Mouse (Mus musculus) neural tube, embryonic 11.5 days (tissue): Measurements from ENCODE around the gene Vmn1r159. TPM values are rescaled to one million over a fixed set of nuclear protein-coding genes. Genes with fewer than 3 reads are reported as not detected.
"Not testable (repeated sequence)": the region's sequence is repeated elsewhere in the genome, so short reads cannot be mapped to it uniquely, and the experiment has no call there.

ENCODE experiments used
- ATAC-seq: fragments of 200-750 bp; cut with Nextera tagmentation; 2 replicates; pipeline ENCODE4 v1.8.0; 2017; ENCODE audit warnings: moderate number of reproducible peaks, mild to moderate bottlenecking, moderate TSS enrichment, moderate library complexity; ENCODE audit not compliant: insufficient read depth, low FRiP score, low TSS enrichment
- DNase-seq: peaks from one replicate; pipeline ENCODE4 v3.0.0-alpha.2; 2015; ENCODE audit warnings: low spot score
- H3K27ac ChIP-seq: fragments of 300-500 bp; sonication (generic); 2 replicates; pipeline ENCODE4 v1.5.1; 2014; ENCODE audit warnings: low read depth, mild to moderate bottlenecking, low read length
- H3K27me3 ChIP-seq: fragments of 300-500 bp; sonication (generic); 2 replicates; pipeline ENCODE4 v1.6.1; 2014; ENCODE audit warnings: mild to moderate bottlenecking, low read length, mixed read lengths; ENCODE audit not compliant: control insufficient read depth, insufficient read depth
- H3K36me3 ChIP-seq: fragments of 300-500 bp; sonication (generic); 2 replicates; pipeline ENCODE4 v1.6.1; 2014; ENCODE audit warnings: mild to moderate bottlenecking, low read length, moderate library complexity, mixed read lengths; ENCODE audit not compliant: control insufficient read depth, insufficient read depth
- H3K4me1 ChIP-seq: fragments of 300-500 bp; sonication (generic); 2 replicates; pipeline ENCODE4 v1.6.1; 2014; ENCODE audit warnings: low read length, mixed read lengths; ENCODE audit not compliant: control insufficient read depth, insufficient read depth
- H3K4me2 ChIP-seq: fragments of 300-500 bp; sonication (generic); 2 replicates; pipeline ENCODE4 v1.6.1; 2014; ENCODE audit warnings: low read depth, mild to moderate bottlenecking, moderate library complexity
- H3K4me3 ChIP-seq: fragments of 300-500 bp; sonication (generic); 2 replicates; pipeline ENCODE4 v1.5.1; 2014; ENCODE audit warnings: low read depth, low read length
- H3K9ac ChIP-seq: fragments of 300-500 bp; sonication (generic); 2 replicates; pipeline ENCODE4 v1.6.1; 2014; ENCODE audit warnings: mild to moderate bottlenecking, low read length
- H3K9me3 ChIP-seq: fragments of 300-500 bp; sonication (generic); 2 replicates; pipeline ENCODE4 v1.6.1; 2016; ENCODE audit warnings: low read length; ENCODE audit not compliant: control insufficient read depth
- WGBS: fragments of 180-500 bp; shearing (Covaris S2); extraction: QIAGEN DNeasy Blood & Tissue Kit; methylation state at CpG from one replicate; pipeline ENCODE4 v1.1.7; 2014; 5-methylcytosine and 5-hydroxymethylcytosine counted together
- polyA plus RNA-seq: library from polyadenylated mRNA; unstranded; fragments of >200 nt; fragmentation: Nextera tagmentation; extraction: Ambion mirVana; gene quantifications from 2 replicates; pipeline ENCODE4 v1.2.1, GENCODE M21; 2014

The Vmn1r159 gene
- not detected in 2 replicates for polyA plus RNA-seq

- H3K27me3 ChIP-seq, H3K9me3 ChIP-seq, ATAC-seq, DNase-seq, H3K9ac ChIP-seq, H3K4me1 ChIP-seq, H3K4me3 ChIP-seq, H3K36me3 ChIP-seq, H3K4me2 ChIP-seq, H3K27ac ChIP-seq: not testable (repeated sequence)
- WGBS = 61% methylated on average over 2 of the region's 3 CpGs
These were observed at the start of gene Vmn1r159 for GRCm38 (mm10) chr7:22843505-22843904. Gene Vmn1r159 (minus strand): TSS chr7:22843605.

- not testable (repeated sequence) for H3K9ac ChIP-seq, ATAC-seq, H3K27ac ChIP-seq, DNase-seq, H3K4me1 ChIP-seq, H3K9me3 ChIP-seq, H3K36me3 ChIP-seq, H3K27me3 ChIP-seq, H3K4me2 ChIP-seq, H3K4me3 ChIP-seq
- 75% methylated on average over 1 of the region's 3 CpGs for WGBS
These were observed 27.5 kb upstream of the Vmn1r159 start, which contains the start of gene Vmn1r160 for GRCm38 (mm10) chr7:22870924-22871323. Gene Vmn1r160 (plus strand): TSS chr7:22871224.

Other genes starting within 250 kb of the Vmn1r159 start
- gene Vmn1r155, start 185.6 kb downstream of the Vmn1r159 start, polyA plus RNA-seq = not detected in 2 replicates
- not detected in 2 replicates for gene Gm8693, start 151.3 kb downstream of the Vmn1r159 start, polyA plus RNA-seq
- not detected in 2 replicates for gene Gm4567, start 123.9 kb downstream of the Vmn1r159 start, polyA plus RNA-seq
- gene Vmn1r157, start 81.9 kb downstream of the Vmn1r159 start, polyA plus RNA-seq = not detected in 2 replicates
- gene Vmn1r158, start 52.8 kb downstream of the Vmn1r159 start, polyA plus RNA-seq = not detected in 2 replicates
- gene Vmn1r160, start 27.6 kb upstream of the Vmn1r159 start, polyA plus RNA-seq = not detected in 2 replicates
- gene Gm4214, start 141.1 kb upstream of the Vmn1r159 start, polyA plus RNA-seq = not detected in 2 replicates
- not detected in 2 replicates for gene Gm4216, start 176.3 kb upstream of the Vmn1r159 start, polyA plus RNA-seq
- gene Vmn1r163, start 211.9 kb upstream of the Vmn1r159 start, polyA plus RNA-seq = not detected in 2 replicates
- not detected in 2 replicates for gene Gm8720, start 223.9 kb upstream of the Vmn1r159 start, polyA plus RNA-seq